Comparison of ENCODE assay signal across 8 mouse cellular contexts in genomic region chr4:59870859-59871591, GRCm38 (mm10). TPM values are rescaled to one million over a fixed set of nuclear protein-coding genes. Genes with fewer than 3 reads are reported as not detected.
A peak's percentile ranks its signal among the peaks of the same experiment; 100 is the strongest.
DNase-seq lines count a peak whose midpoint lies in the region; ATAC-seq and TF ChIP-seq lines count a peak whose summit lies in the region.

No protein-coding gene starts in this region.

- peak; percentile 92 for DNase-seq in MEL (ENCODE audit: low read depth, low spot score)
- DNase-seq in cerebellum, adult 18-20 months, result peak; percentile 85 to 89
- peak; percentile 93 for DNase-seq in forebrain, postnatal 0 days
- peak; percentile 87 for DNase-seq in heart, postnatal 4 days
- DNase-seq in layer of hippocampus, adult 2 months (ENCODE audit: low spot score in 2 of 2), result peak; percentile 83 to 87
- DNase-seq in ovary, postnatal 36 days (ENCODE audit: low spot score), result peak; percentile 54
- peak; percentile 82 for DNase-seq in thymus, postnatal 14 days

- ATAC-seq in forebrain, postnatal 0 days, result peak; percentile 92
- ATAC-seq in lung, embryonic 15.5 days (ENCODE audit: borderline replicate concordance, extremely low read depth, low FRiP score, low TSS enrichment), result peak; percentile 53; the same call in 1 of the 2 replicates

- peak overlapping the region; percentile 3 to 14; a peak in 2 of 4 replicates for H3K4me3 ChIP-seq in MEL (ENCODE audit: control insufficient read depth in 1 of 2, insufficient read depth in 1 of 2, low read depth in 2 of 2, low read length in 2 of 2)
- no peak overlapping the region for H3K4me3 ChIP-seq in forebrain, postnatal 0 days (ENCODE audit: low read depth, low read length)
- H3K4me3 ChIP-seq in layer of hippocampus, adult 2 months, result no peak overlapping the region; the same call in 1 of the 2 replicates
- H3K4me3 ChIP-seq in lung, embryonic 15.5 days, result no peak overlapping the region

- peak; percentile 82 for TF ChIP-seq RAD21 in MEL (IDR thresholded peaks at IDR 0.05; ENCODE audit: low read depth, low read length)

- no peak overlapping the region for H3K4me2 ChIP-seq in forebrain, postnatal 0 days (ENCODE audit: low read depth)
- no peak overlapping the region for H3K4me2 ChIP-seq in lung, embryonic 15.5 days

- TF ChIP-seq EP300 in MEL (IDR thresholded peaks at IDR 0.05; ENCODE audit: low read depth in 1 of 2, low read length in 2 of 2), result peak in 1 of 2 experiments; percentile 67; a peak in 2 of 4 replicates

- peaks cover 15 to 20% of the 10 kb centered on the region in 2 experiments for H3K4me1 ChIP-seq in MEL (ENCODE audit: control insufficient read depth in 1 of 2, insufficient read depth in 2 of 2, low read length in 2 of 2)
- no peaks in the 10 kb centered on the region for H3K4me1 ChIP-seq in forebrain, postnatal 0 days (ENCODE audit: insufficient read depth)
- H3K4me1 ChIP-seq in lung, embryonic 15.5 days, result peaks cover 14% of the 10 kb centered on the region

- no peaks in the 10 kb centered on the region for H3K27me3 ChIP-seq in MEL (ENCODE audit: control insufficient read depth in 1 of 2, insufficient read depth in 2 of 2, low read length in 2 of 2)
- H3K27me3 ChIP-seq in forebrain, postnatal 0 days (ENCODE audit: insufficient read depth, low read length), result no peaks in the 10 kb centered on the region
- H3K27me3 ChIP-seq in lung, embryonic 15.5 days, result no peaks in the 10 kb centered on the region

- H3K9me3 ChIP-seq in MEL (replicated peaks; ENCODE audit: insufficient read depth, low read length), result no peaks in the 10 kb centered on the region
- no peaks in the 10 kb centered on the region for H3K9me3 ChIP-seq in forebrain, postnatal 0 days (ENCODE audit: low read length)
- H3K9me3 ChIP-seq in lung, embryonic 15.5 days, result no peaks in the 10 kb centered on the region

- H3K9ac ChIP-seq in MEL (ENCODE audit: control insufficient read depth, low read depth, low read length, poor library complexity, severe bottlenecking), result peak overlapping the region; percentile 52
- H3K9ac ChIP-seq in forebrain, postnatal 0 days, result no peak overlapping the region
- no peak overlapping the region for H3K9ac ChIP-seq in lung, embryonic 15.5 days

- no peaks in the 10 kb centered on the region for H3K79me2 ChIP-seq in MEL (ENCODE audit: control insufficient read depth, insufficient read depth, low read length, poor library complexity)

- TF ChIP-seq CTCF in MEL (IDR thresholded peaks at IDR 0.05 in 2 of 3, conservative IDR thresholded peaks at IDR 0.05 in 1 of 3; ENCODE audit: control insufficient read depth in 1 of 3, insufficient read depth in 1 of 3, low read depth in 2 of 3, low read length in 3 of 3, poor library complexity in 1 of 3, severe bottlenecking in 1 of 3), result peak; percentile 71 to 85 (median 72)
- TF ChIP-seq CTCF in forebrain, postnatal 0 days (IDR thresholded peaks at IDR 0.05; ENCODE audit: low read depth), result peak; percentile 93
- TF ChIP-seq CTCF in layer of hippocampus, adult 2 months (conservative IDR thresholded peaks at IDR 0.05), result peak; percentile 93

- H3K27ac ChIP-seq in MEL (ENCODE audit: control insufficient read depth, low read depth, low read length), result peak overlapping the region; percentile 73
- no peak overlapping the region for H3K27ac ChIP-seq in forebrain, postnatal 0 days (ENCODE audit: low read depth, low read length)
- peak overlapping the region; percentile 64 for H3K27ac ChIP-seq in layer of hippocampus, adult 2 months
- no peak overlapping the region for H3K27ac ChIP-seq in lung, embryonic 15.5 days

- 60% methylated on average over 9 of the region's 9 CpGs for WGBS in forebrain, postnatal 0 days
- 57% methylated on average over 9 of the region's 9 CpGs for WGBS in lung, embryonic 15.5 days

- H3K36me3 ChIP-seq in MEL (ENCODE audit: control insufficient read depth in 1 of 2, insufficient read depth in 2 of 2, low read length in 2 of 2), result peaks cover 0 to 29% of the 10 kb centered on the region in 2 experiments; a peak in 2 of 4 replicates
- no peaks in the 10 kb centered on the region for H3K36me3 ChIP-seq in forebrain, postnatal 0 days (ENCODE audit: insufficient read depth)
- no peaks in the 10 kb centered on the region for H3K36me3 ChIP-seq in lung, embryonic 15.5 days

- TF ChIP-seq POLR2A in MEL (IDR thresholded peaks at IDR 0.05; ENCODE audit: control insufficient read depth in 1 of 2, insufficient read depth in 1 of 2, low read depth in 1 of 2, low read length in 2 of 2, poor library complexity in 1 of 2), result no peak

TF ChIP-seq in MEL, 35 proteins besides CTCF, POLR2A, EP300 and RAD21:
- peak; percentile 60 for TF ChIP-seq SIN3A (IDR thresholded peaks at IDR 0.05; ENCODE audit: low read length)
- TF ChIP-seq ETS1 (IDR thresholded peaks at IDR 0.05; ENCODE audit: low read depth, low read length), result peak; percentile 48; the same call in 1 of the 2 replicates
- peak; percentile 57 for TF ChIP-seq GATA1 (IDR thresholded peaks at IDR 0.05; ENCODE audit: low read depth, low read length)
- TF ChIP-seq USF1 (IDR thresholded peaks at IDR 0.05; ENCODE audit: low read depth, low read length), result peak; percentile 61
- no peak for TF ChIP-seq ZKSCAN1 (IDR thresholded peaks at IDR 0.05; ENCODE audit: low read depth, low read length)
- no peak for TF ChIP-seq CHD2 (IDR thresholded peaks at IDR 0.05; ENCODE audit: low read length)
- peak; percentile 82 for TF ChIP-seq SMC3 (IDR thresholded peaks at IDR 0.05; ENCODE audit: low read depth, low read length)
- TF ChIP-seq MYC (IDR thresholded peaks at IDR 0.05; ENCODE audit: low read depth, low read length), result peak; percentile 77
- 0 out of 4 replicates have a peak, but pooled peaks of 1 of the 2 experiments have one; percentile 17 for TF ChIP-seq USF2 (IDR thresholded peaks at IDR 0.05; ENCODE audit: borderline replicate concordance in 1 of 2, insufficient read depth in 1 of 2, low read depth in 1 of 2, low read length in 2 of 2)
- TF ChIP-seq MXI1 (IDR thresholded peaks at IDR 0.05; ENCODE audit: low read depth, low read length), result 0 out of 2 replicates have a peak, but pooled peaks have one; percentile 29
- TF ChIP-seq ZC3H11A (IDR thresholded peaks at IDR 0.05; ENCODE audit: low read depth, low read length), result peak; percentile 74

RNA-seq across cellular contexts. Expression of gene Slc46a2, which starts 43.8 kb away (rescaled TPM):
- not detected in 2 replicates for total RNA-seq in MEL (2012; rRNA removed)
- polyA plus RNA-seq in MEL (2012; ENCODE audit: insufficient read depth in 1 of 2, insufficient read length in 2 of 2, low read depth in 1 of 2, low replicate concordance in 2 of 2, missing spikeins in 1 of 2), result not detected
- total RNA-seq in forebrain, postnatal 0 days (2014; rRNA removed), result not detected in 2 replicates
- 0.05 and 0.12 TPM in 2 replicates for polyA plus RNA-seq in forebrain, postnatal 0 days (2015; fragmentation: Nextera tagmentation; extraction: Ambion mirVana)
- under 1 TPM; 0.19 to 0.27 TPM for total RNA-seq in heart, postnatal 4 days (2021)
- total RNA-seq in layer of hippocampus, adult 2 months (2021), result not detected
- 0.70 and 3.4 TPM in 2 replicates for polyA plus RNA-seq in lung, embryonic 15.5 days (2015; fragmentation: Nextera tagmentation; extraction: Ambion mirVana)

Comparison
In these comparisons a context has a peak if more than half of its experiments do, and no peak if none do; other contexts are left out.
1. H3K27ac ChIP-seq: peak in MEL (single experiment) and layer of hippocampus, adult 2 months (single experiment); none in forebrain, postnatal 0 days (single experiment) and lung, embryonic 15.5 days (single experiment).
2. H3K4me3 ChIP-seq: peak in MEL (2 of 2); none in forebrain, postnatal 0 days (single experiment), layer of hippocampus, adult 2 months (single experiment) and lung, embryonic 15.5 days (single experiment).
3. Peak in every context shown above with its lines, with median percentiles within 50 percentile points of each other: DNase-seq and CTCF ChIP-seq.